ENCODE assay signal across 28 mouse cellular contexts in genomic region chr6:61119590-61119989, GRCm38 (mm10).
"Had no signal": no experiment of that assay in that cellular context is flagged by ENCODE, and none has a peak within 500 bp of the region (broad histone marks: within the 10 kb centered on the region; RNA-seq: fewer than 3 reads in every experiment).

No protein-coding gene starts in this region.

- H3K27me3 ChIP-seq: heart, embryonic 13.5 days; heart, embryonic 15.5 days; hindbrain, embryonic 12.5 days; intestine, embryonic 15.5 days; limb, embryonic 12.5 days; liver, embryonic 13.5 days; liver, embryonic 15.5 days had no signal

- DNase-seq: forebrain, postnatal 0 days; gastrocnemius, postnatal 14 days; gastrocnemius, postnatal 36 days; heart, adult 11 months; heart, adult 2 months; heart, postnatal 14 days; heart, postnatal 4 days; kidney, adult 18-20 months; kidney, adult 8-10 months; kidney, postnatal 10 days; kidney, postnatal 25 days; kidney, postnatal 4 days; liver; liver, embryonic 13.5 days had no signal

- H3K9ac ChIP-seq: forebrain, postnatal 0 days; heart, embryonic 13.5 days; heart, embryonic 15.5 days; hindbrain, embryonic 12.5 days; hindbrain, embryonic 14.5 days; intestine, embryonic 15.5 days; limb, embryonic 12.5 days; liver, embryonic 13.5 days; liver, embryonic 15.5 days had no signal

- H3K4me1 ChIP-seq: heart, embryonic 13.5 days; heart, embryonic 15.5 days; hindbrain, embryonic 10.5 days; hindbrain, embryonic 12.5 days; intestine, embryonic 15.5 days; limb, embryonic 12.5 days; liver, embryonic 13.5 days; liver, embryonic 15.5 days had no signal

- ATAC-seq: forebrain, postnatal 0 days; hindbrain, embryonic 16.5 days; inflammation-experienced regulatory T-cells, adult 6 months; intestine, embryonic 15.5 days; intestine, postnatal 0 days had no signal

- H3K4me2 ChIP-seq: heart, embryonic 11.5 days; heart, embryonic 13.5 days; heart, embryonic 15.5 days; hindbrain, embryonic 12.5 days; hindbrain, embryonic 14.5 days; intestine, embryonic 15.5 days; limb, embryonic 12.5 days; liver, embryonic 11.5 days; liver, embryonic 13.5 days; liver, embryonic 15.5 days had no signal

- H3K9me3 ChIP-seq: heart, embryonic 13.5 days; heart, embryonic 15.5 days; hindbrain, embryonic 10.5 days; hindbrain, embryonic 12.5 days; intestine, embryonic 15.5 days; limb, embryonic 10.5 days; limb, embryonic 12.5 days; liver, embryonic 13.5 days; liver, embryonic 15.5 days had no signal

- H3K36me3 ChIP-seq: heart, embryonic 13.5 days; heart, embryonic 15.5 days; hindbrain, embryonic 10.5 days; hindbrain, embryonic 12.5 days; intestine, embryonic 15.5 days; limb, embryonic 10.5 days; limb, embryonic 12.5 days; liver, embryonic 13.5 days; liver, embryonic 15.5 days had no signal

- H3K4me3 ChIP-seq: heart, adult 2 months; heart, embryonic 13.5 days; heart, embryonic 15.5 days; hindbrain, embryonic 10.5 days; hindbrain, embryonic 12.5 days; intestine, embryonic 15.5 days; limb, embryonic 10.5 days; limb, embryonic 12.5 days; liver, embryonic 13.5 days; liver, embryonic 15.5 days had no signal

- H3K27ac ChIP-seq: heart, adult 2 months; heart, embryonic 13.5 days; heart, embryonic 15.5 days; hindbrain, embryonic 10.5 days; hindbrain, embryonic 12.5 days; hindbrain, embryonic 14.5 days; intestine, embryonic 15.5 days; limb, embryonic 10.5 days; limb, embryonic 12.5 days; liver, embryonic 13.5 days; liver, embryonic 15.5 days had no signal
